Mouse (Mus musculus): ENCODE results near the gene Olfr830. TPM values are rescaled to one million over a fixed set of nuclear protein-coding genes. Genes with fewer than 3 reads are reported as not detected.
"Not testable (repeated sequence)": the region's sequence is repeated elsewhere in the genome, so short reads cannot be mapped to it uniquely, and the experiment has no call there.

Olfr830 gene
- polyA plus RNA-seq (2011; ENCODE audit: insufficient read length, low read depth, missing spikeins), result not detected in 2 replicates

GRCm38 (mm10) chr9:18874393-18874792, at the start of gene Olfr830:
Olfr830 (plus strand) TSS chr9:18874693.
- no peaks in the 10 kb centered on the region for H3K4me1 ChIP-seq (ENCODE audit: control insufficient read depth, insufficient read depth, low read length)
- no peak within 1 kb of the TSS for H3K27ac ChIP-seq (ENCODE audit: insufficient read depth, low read length)
- H3K4me3 ChIP-seq (ENCODE audit: insufficient read depth, low read length), result no peak within 1 kb of the TSS
- TF ChIP-seq CTCF (IDR thresholded peaks at IDR 0.05; ENCODE audit: borderline replicate concordance, insufficient read depth, low read length) (no peak), POLR2A (IDR thresholded peaks at IDR 0.05; ENCODE audit: low read depth, low read length) (no peak)

GRCm38 (mm10) chr9:18854633-18855032, 19.9 kb upstream of the Olfr830 start, which contains the start of gene Olfr829:
Olfr829 (plus strand) TSS chr9:18854933.
- TF ChIP-seq POLR2A (IDR thresholded peaks at IDR 0.05; ENCODE audit: low read depth, low read length) (no peak), CTCF (IDR thresholded peaks at IDR 0.05; ENCODE audit: borderline replicate concordance, insufficient read depth, low read length) (no peak)
- H3K4me3 ChIP-seq (ENCODE audit: insufficient read depth, low read length), result no peak within 1 kb of the TSS

GRCm38 (mm10) chr9:18907699-18908098, 33.2 kb downstream of the Olfr830 start:
- H3K4me3 ChIP-seq (ENCODE audit: insufficient read depth, low read length); H3K4me1 ChIP-seq (ENCODE audit: control insufficient read depth, insufficient read depth, low read length); H3K27ac ChIP-seq (ENCODE audit: insufficient read depth, low read length): not testable (repeated sequence)

More at GRCm38 (mm10) chr9:18854633-18855032, 19.9 kb upstream of the Olfr830 start, which contains the start of gene Olfr829:
- Histone ChIP-seq H3K27ac (ENCODE audit: insufficient read depth, low read length) (no peak within 1 kb of the TSS), H3K4me1 (ENCODE audit: control insufficient read depth, insufficient read depth, low read length) (no peaks in the 10 kb centered on the region)

GRCm38 (mm10) chr9:18927921-18928320, 53.4 kb downstream of the Olfr830 start:
- H3K4me3 ChIP-seq (ENCODE audit: insufficient read depth, low read length); H3K27ac ChIP-seq (ENCODE audit: insufficient read depth, low read length); H3K4me1 ChIP-seq (ENCODE audit: control insufficient read depth, insufficient read depth, low read length): not testable (repeated sequence)

Other genes starting within 250 kb of the Olfr830 start
- gene Muc16, start 200.2 kb upstream of the Olfr830 start, polyA plus RNA-seq (2011; ENCODE audit: insufficient read length, low read depth, missing spikeins), result 0.17 and 0.18 TPM in 2 replicates
- not detected in 2 replicates for gene Olfr24, start 110.7 kb upstream of the Olfr830 start, polyA plus RNA-seq (2011; ENCODE audit: insufficient read length, low read depth, missing spikeins)
- gene Olfr828, start 55.2 kb upstream of the Olfr830 start, polyA plus RNA-seq (2011; ENCODE audit: insufficient read length, low read depth, missing spikeins), result not detected in 2 replicates
- gene Olfr829, start 19.8 kb upstream of the Olfr830 start, polyA plus RNA-seq (2011; ENCODE audit: insufficient read length, low read depth, missing spikeins), result not detected in 2 replicates
- gene Olfr832, start 62.4 kb downstream of the Olfr830 start, polyA plus RNA-seq (2011; ENCODE audit: insufficient read length, low read depth, missing spikeins), result not detected in 2 replicates
- not detected in 2 replicates for gene Olfr834, start 113.3 kb downstream of the Olfr830 start, polyA plus RNA-seq (2011; ENCODE audit: insufficient read length, low read depth, missing spikeins)
- gene Olfr835, start 158.0 kb downstream of the Olfr830 start, polyA plus RNA-seq (2011; ENCODE audit: insufficient read length, low read depth, missing spikeins), result not detected in 2 replicates
- not detected in 2 replicates for gene Olfr836, start 245.7 kb downstream of the Olfr830 start, polyA plus RNA-seq (2011; ENCODE audit: insufficient read length, low read depth, missing spikeins)